ENCODE assay signal across 8 mouse cellular contexts in genomic region chr4:82505121-82506031, GRCm38 (mm10).
A peak's percentile ranks its signal among the peaks of the same experiment; 100 is the strongest.
DNase-seq lines count a peak whose midpoint lies in the region; ATAC-seq and TF ChIP-seq lines count a peak whose summit lies in the region.

No protein-coding gene starts in this region.

- H3K4me3 ChIP-seq in ES-Bruce4 (ENCODE audit: low read depth, low read length): peak overlapping the region; percentile 90
- H3K4me3 ChIP-seq in brown adipose tissue, adult 24 weeks (ENCODE audit: insufficient read depth, low read depth, low read length): peak overlapping the region; percentile 100
- H3K4me3 ChIP-seq in forebrain, embryonic 15.5 days: peak overlapping the region; percentile 75
- H3K4me3 ChIP-seq in lung, embryonic 14.5 days (ENCODE audit: low read depth, low read length): peak overlapping the region; percentile 100

- no peaks in the 10 kb centered on the region for H3K36me3 ChIP-seq in ES-Bruce4 (ENCODE audit: control insufficient read depth, insufficient read depth, low read length, poor library complexity, severe bottlenecking)
- H3K36me3 ChIP-seq in forebrain, embryonic 15.5 days: no peaks in the 10 kb centered on the region
- H3K36me3 ChIP-seq in lung, embryonic 14.5 days (ENCODE audit: insufficient read depth): peaks cover 5% of the 10 kb centered on the region; the same call in 1 of the 2 replicates

- TF ChIP-seq POLR2A in ES-Bruce4 (IDR thresholded peaks at IDR 0.05; ENCODE audit: insufficient read depth, low read length): no peak

- WGBS in forebrain, embryonic 15.5 days: under 1% methylated on average over 55 of the region's 72 CpGs
- under 1% methylated on average over 72 of the region's 72 CpGs for WGBS in lung, embryonic 14.5 days

- TF ChIP-seq CTCF in ES-Bruce4 (IDR thresholded peaks at IDR 0.05; ENCODE audit: low read depth, low read length): no peak
- no peak for TF ChIP-seq CTCF in lung, embryonic 14.5 days (IDR thresholded peaks at IDR 0.05; ENCODE audit: low read depth)

- no peak for TF ChIP-seq EP300 in ES-Bruce4 (IDR thresholded peaks at IDR 0.05; ENCODE audit: insufficient read depth, low read depth, low read length)

- H3K9me3 ChIP-seq in ES-Bruce4 (replicated peaks; ENCODE audit: control insufficient read depth, insufficient read depth, low read length, poor library complexity, severe bottlenecking): no peaks in the 10 kb centered on the region
- no peaks in the 10 kb centered on the region for H3K9me3 ChIP-seq in forebrain, embryonic 15.5 days
- H3K9me3 ChIP-seq in lung, embryonic 14.5 days (ENCODE audit: low read depth, low read length): no peaks in the 10 kb centered on the region

- intact Hi-C loops in heart, postnatal 14 days (cut with DNase I): loop anchor here (2.0 kb wide), 3 partner anchors 33 to 189 kb away; no protein-coding TSS in a partner anchor

- no peaks in the 10 kb centered on the region for H3K27me3 ChIP-seq in ES-Bruce4 (ENCODE audit: control insufficient read depth, insufficient read depth, low read length, poor library complexity, severe bottlenecking)
- no peaks in the 10 kb centered on the region for H3K27me3 ChIP-seq in forebrain, embryonic 15.5 days
- H3K27me3 ChIP-seq in lung, embryonic 14.5 days (ENCODE audit: insufficient read depth, low read length): no peaks in the 10 kb centered on the region

- peak overlapping the region; percentile 93 for H3K9ac ChIP-seq in ES-Bruce4 (ENCODE audit: low read depth, poor library complexity, severe bottlenecking)
- H3K9ac ChIP-seq in forebrain, embryonic 15.5 days (replicated peaks): peak overlapping the region; percentile 95
- H3K9ac ChIP-seq in lung, embryonic 14.5 days: peak overlapping the region; percentile 100

- peak overlapping the region; percentile 82 for H3K27ac ChIP-seq in ES-Bruce4 (ENCODE audit: insufficient read depth, low read length)
- peak overlapping the region; percentile 98 for H3K27ac ChIP-seq in brown adipose tissue, adult 24 weeks (replicated peaks; ENCODE audit: low read depth, low read length)
- H3K27ac ChIP-seq in forebrain, embryonic 15.5 days (replicated peaks): peak overlapping the region; percentile 99
- H3K27ac ChIP-seq in lung, embryonic 14.5 days (ENCODE audit: low read depth): peak overlapping the region; percentile 100

- peak; percentile 55 for ATAC-seq in forebrain, embryonic 15.5 days (replicated peaks)
- peak; percentile 65 for ATAC-seq in lung, embryonic 14.5 days (ENCODE audit: insufficient read depth)
- ATAC-seq in granulocyte monocyte progenitor cell, adult 5-6 weeks (replicated peaks; ENCODE audit: poor library complexity, severe bottlenecking): no peak

- DNase-seq in heart, postnatal 14 days: peak; percentile 79 to 83
- DNase-seq in layer of hippocampus, adult 18-20 months (ENCODE audit: low spot score in 2 of 2): peak; percentile 64 to 76
- peak; percentile 93 for DNase-seq in lung, embryonic 14.5 days
- DNase-seq in retina, postnatal 7 days (ENCODE audit: low read depth, low spot score): peak; percentile 44

- H3K4me1 ChIP-seq in ES-Bruce4 (ENCODE audit: control insufficient read depth, insufficient read depth, low read length): no peaks in the 10 kb centered on the region
- peaks cover 3% of the 10 kb centered on the region for H3K4me1 ChIP-seq in brown adipose tissue, adult 24 weeks (ENCODE audit: control insufficient read depth, insufficient read depth, insufficient read length, low read length)
- H3K4me1 ChIP-seq in forebrain, embryonic 15.5 days: no peaks in the 10 kb centered on the region; the same call in 1 of the 2 replicates
- peaks cover 19% of the 10 kb centered on the region; the same call in 1 of the 2 replicates for H3K4me1 ChIP-seq in lung, embryonic 14.5 days (ENCODE audit: insufficient read depth)

- H3K4me2 ChIP-seq in forebrain, embryonic 15.5 days (replicated peaks): peak overlapping the region; percentile 82
- peak overlapping the region; percentile 95 for H3K4me2 ChIP-seq in lung, embryonic 14.5 days
